Comparison of ENCODE assay signal across 13 mouse cellular contexts in genomic region chr8:30822835-30823587, GRCm38 (mm10).
A peak's percentile ranks its signal among the peaks of the same experiment; 100 is the strongest.
DNase-seq lines count a peak whose midpoint lies in the region; ATAC-seq lines count a peak whose summit lies in the region.
"Had no signal": no experiment of that assay in that cellular context is flagged by ENCODE, and none has a peak within 500 bp of the region (broad histone marks: within the 10 kb centered on the region; RNA-seq: fewer than 3 reads in every experiment).

No protein-coding gene starts in this region.

- H3K27me3 ChIP-seq in midbrain, embryonic 15.5 days (replicated peaks): no peaks in the 10 kb centered on the region

- peak overlapping the region; percentile 20; the same call in 1 of the 2 replicates for H3K4me2 ChIP-seq in midbrain, embryonic 15.5 days

- no peaks in the 10 kb centered on the region for H3K36me3 ChIP-seq in midbrain, embryonic 15.5 days (replicated peaks)

- DNase-seq in embryo, embryonic 11 days: peak; percentile 33
- DNase-seq in embryo, embryonic 9.5 days (ENCODE audit: extremely low spot score): no peak
- DNase-seq in urinary bladder, postnatal 36 days (ENCODE audit: low spot score in 2 of 2): peak; percentile 10 to 31
- DNase-seq in urinary bladder, postnatal 10 days (ENCODE audit: low spot score): no peak
- DNase-seq in thymus, postnatal 0 days (ENCODE audit: low spot score): no peak
- DNase-seq in cerebellum, adult 9-11 months: no peak
- DNase-seq: cerebellum, adult 9-10 months; gastrocnemius, postnatal 36 days; kidney, adult 9 months; liver, postnatal 0 days; thymus, postnatal 36 days had no signal

- H3K9ac ChIP-seq in midbrain, embryonic 15.5 days: no peak overlapping the region
- H3K9ac ChIP-seq: liver, postnatal 0 days had no signal

- H3K4me1 ChIP-seq in midbrain, embryonic 15.5 days: no peaks in the 10 kb centered on the region

- H3K4me3 ChIP-seq in midbrain, embryonic 15.5 days: no peak overlapping the region

- peak; percentile 75 for ATAC-seq in midbrain, embryonic 15.5 days (replicated peaks)
- no peak for ATAC-seq in megakaryocyte, adult 5-6 weeks (ENCODE audit: poor library complexity, severe bottlenecking)
- ATAC-seq: liver, postnatal 0 days had no signal

- no peaks in the 10 kb centered on the region for H3K9me3 ChIP-seq in midbrain, embryonic 15.5 days

- no peak overlapping the region for H3K27ac ChIP-seq in midbrain, embryonic 15.5 days

- WGBS in midbrain, embryonic 15.5 days: 57% methylated on average over 25 of the region's 25 CpGs

Comparison
In these comparisons a context has a peak if more than half of its experiments do, and no peak if none do; other contexts are left out.
1. DNase-seq: peak in embryo, embryonic 11 days (single experiment) and urinary bladder, postnatal 36 days (2 of 2); none in embryo, embryonic 9.5 days (single experiment), urinary bladder, postnatal 10 days (single experiment), thymus, postnatal 0 days (single experiment) and cerebellum, adult 9-11 months (single experiment).